Mouse (Mus musculus) frontal cortex, postnatal 25 days (tissue): ENCODE results near the gene Necap1.

Experiments
- DNase-seq, 2 experiments: peaks; one replicate each; pipeline ENCODE4 v3.0.0; 2022; ENCODE audit warnings: low spot score in 2 of 2

The Necap1 gene

DNA sequence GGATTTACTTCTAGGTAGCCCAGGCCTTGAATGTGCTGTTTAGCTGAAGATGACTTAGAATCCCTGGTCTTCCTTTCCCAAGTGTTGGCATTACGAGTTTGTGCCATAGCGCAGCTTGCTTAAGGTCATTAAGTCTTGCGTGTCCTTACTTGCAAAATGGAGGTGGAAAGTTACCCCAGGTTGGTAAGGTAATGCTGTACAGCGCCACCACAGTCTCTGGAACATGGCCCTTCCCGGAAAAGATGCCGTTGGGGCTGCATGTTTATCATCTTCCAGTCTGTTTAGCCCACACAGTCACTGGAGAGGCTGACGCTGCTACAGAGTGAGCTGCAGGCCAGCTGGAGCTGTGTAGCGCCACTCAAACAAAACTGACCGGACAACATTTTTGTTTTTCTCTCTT is 9.3 kb downstream of the Necap1 start:
- DNase-seq, result no peak

DNA sequence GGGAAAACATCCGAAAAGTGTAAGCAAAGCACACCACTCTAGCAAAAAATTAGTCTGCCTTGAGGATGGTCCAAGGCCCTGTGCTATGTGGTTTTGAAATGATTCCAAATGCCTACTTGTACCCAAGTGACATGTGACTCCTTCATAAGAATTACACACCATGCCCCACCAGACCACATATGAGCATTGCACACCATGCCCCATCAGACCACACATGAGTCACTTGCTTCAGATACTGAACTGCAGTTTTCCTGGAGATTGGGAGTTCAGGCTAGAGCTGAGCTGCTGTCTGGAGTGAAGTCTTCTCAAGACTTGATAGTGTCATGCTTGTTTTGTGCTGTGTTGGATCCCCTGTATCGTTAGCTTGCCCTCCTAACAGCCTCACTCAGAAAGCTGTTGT is 15.3 kb downstream of the Necap1 start:
- no peak for DNase-seq

GRCm38 (mm10) chr6:122892442-122893049 is 18.3 kb downstream of the Necap1 start:
- DNase-seq, result peak; percentile 44 to 66

GRCm38 (mm10) chr6:122919922-122920321 is 45.6 kb downstream of the Necap1 start:
- no peak for DNase-seq

- DNase-seq, result no peak
Observed at GRCm38 (mm10) chr6:122921451-122921850, 47.2 kb downstream of the Necap1 start, which contains the start of gene Clec4a1. Clec4a1 (plus strand) TSS chr6:122921848.

DNA sequence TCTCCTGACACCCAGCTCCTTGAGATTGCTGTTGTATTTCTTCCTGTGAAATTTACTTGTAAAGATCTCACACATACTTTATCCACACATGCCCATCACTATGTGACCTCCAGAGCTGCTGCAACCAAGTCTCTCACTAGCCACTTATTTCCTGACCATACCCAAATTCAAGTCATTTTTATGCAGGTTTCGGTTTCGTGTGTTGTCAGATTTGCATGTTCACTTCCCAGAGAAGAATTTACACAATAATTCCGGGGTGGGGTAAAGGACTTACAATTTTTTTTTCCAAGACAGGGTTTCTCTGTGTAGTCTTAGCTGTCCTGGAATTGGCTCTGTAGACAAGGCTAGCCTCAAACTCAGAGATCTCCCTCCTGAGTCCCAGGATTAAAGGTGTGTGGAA is 60.6 kb downstream of the Necap1 start:
- DNase-seq, result no peak
